Mouse (Mus musculus): Measurements from ENCODE around the gene Foxf1.

GRCm38 (mm10) chr8:121113261-121113660, 29.1 kb downstream of the Foxf1 start:
- TF ChIP-seq CTCF (IDR thresholded peaks at IDR 0.05; ENCODE audit: low read depth, low read length) (peak; percentile 64), TAL1 (conservative IDR thresholded peaks at IDR 0.05; ENCODE audit: low read depth, low read length) (no peak), GATA1 (IDR thresholded peaks at IDR 0.05; ENCODE audit: borderline replicate concordance, low read length) (no peak), POLR2AphosphoS5 (IDR thresholded peaks at IDR 0.05; ENCODE audit: insufficient replicate concordance, low read depth, low read length) (no peak)
